ENCODE assay signal across 15 mouse cellular contexts in the genomic region with DNA sequence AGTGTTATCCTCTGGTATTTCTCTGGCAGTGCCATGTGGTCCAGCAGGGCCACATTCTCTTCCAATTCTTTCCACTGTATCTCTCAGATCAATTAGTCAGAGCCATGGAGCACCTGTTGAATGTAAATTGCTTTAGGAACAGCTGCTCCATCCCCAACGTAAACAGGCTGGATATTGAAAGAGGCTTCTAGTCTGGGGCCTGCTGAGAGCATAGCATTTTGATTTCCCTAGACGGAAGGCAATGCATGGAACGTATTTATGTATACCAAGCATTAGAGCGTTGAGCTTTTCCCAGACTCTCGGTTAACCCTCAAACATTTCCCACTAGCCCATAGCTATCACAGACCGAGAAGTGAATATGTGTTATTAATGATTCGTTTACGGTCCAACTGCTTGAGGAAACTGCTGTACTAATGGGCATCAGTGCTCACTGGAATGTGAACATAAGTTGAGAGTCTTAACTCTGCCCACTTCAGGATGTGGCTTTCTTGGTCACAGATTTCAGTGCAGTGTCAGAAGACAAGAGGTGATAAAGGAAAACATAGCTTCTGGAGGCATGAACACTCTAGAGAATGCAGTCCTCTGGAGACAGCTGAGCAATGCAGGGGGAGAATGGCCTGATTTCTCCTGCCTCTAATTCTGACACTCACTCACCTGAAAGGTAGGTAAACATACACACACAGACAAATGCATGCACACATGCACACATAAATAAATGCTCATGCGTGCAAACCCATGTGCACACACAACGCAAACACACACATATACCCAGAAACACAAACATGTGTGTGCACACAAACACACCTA.
A peak's percentile ranks its signal among the peaks of the same experiment; 100 is the strongest.
DNase-seq lines count a peak whose midpoint lies in the region; ATAC-seq and TF ChIP-seq lines count a peak whose summit lies in the region.
"Had no signal": no experiment of that assay in that cellular context is flagged by ENCODE, and none has a peak within 500 bp of the region (broad histone marks: within the 10 kb centered on the region; RNA-seq: fewer than 3 reads in every experiment).

No protein-coding gene starts in this region.

- no peak overlapping the region for H3K4me2 ChIP-seq in embryonic facial prominence, embryonic 11.5 days (ENCODE audit: low read depth, low read length)
- H3K4me2 ChIP-seq in neural tube, embryonic 13.5 days: no peak overlapping the region
- no peak overlapping the region for H3K4me2 ChIP-seq in intestine, postnatal 0 days (replicated peaks; ENCODE audit: low read depth)
- H3K4me2 ChIP-seq: forebrain, embryonic 12.5 days; heart, embryonic 15.5 days had no signal

- no peak for TF ChIP-seq CTCF in intestine, postnatal 0 days (IDR thresholded peaks at IDR 0.05; ENCODE audit: low read depth)

- ATAC-seq in embryonic facial prominence, embryonic 11.5 days (replicated peaks; ENCODE audit: insufficient number of reproducible peaks, low FRiP score, low TSS enrichment, low read depth): peak; percentile 65; the same call in 1 of the 2 replicates
- peak; percentile 65 for ATAC-seq in megakaryocyte progenitor cell, adult 5-6 weeks (replicated peaks; ENCODE audit: poor library complexity)
- ATAC-seq in neural tube, embryonic 13.5 days (ENCODE audit: low read depth): peak; percentile 91
- ATAC-seq in intestine, postnatal 0 days: no peak
- ATAC-seq: intestine, embryonic 16.5 days had no signal

- no peak for DNase-seq in embryonic facial prominence, embryonic 11.5 days (ENCODE audit: low spot score)
- no peak for DNase-seq in embryonic facial prominence, embryonic 10.5 days (ENCODE audit: low spot score)
- DNase-seq in hindbrain, embryonic 10.5 days (ENCODE audit: low spot score): peak; percentile 5
- DNase-seq in cerebellum, postnatal 14 days: no peak
- DNase-seq in liver: no peak
- DNase-seq: gastrocnemius, postnatal 10 days; right cerebral cortex, adult 18-20 months; thymus, postnatal 14 days had no signal

- no peak overlapping the region for H3K4me3 ChIP-seq in embryonic facial prominence, embryonic 11.5 days (ENCODE audit: low read depth, low read length)
- H3K4me3 ChIP-seq in embryonic facial prominence, embryonic 10.5 days: no peak overlapping the region
- H3K4me3 ChIP-seq in hindbrain, embryonic 10.5 days: no peak overlapping the region
- no peak overlapping the region for H3K4me3 ChIP-seq in neural tube, embryonic 13.5 days
- no peak overlapping the region for H3K4me3 ChIP-seq in intestine, postnatal 0 days (ENCODE audit: low read depth, low read length)
- H3K4me3 ChIP-seq: forebrain, embryonic 12.5 days; heart, embryonic 15.5 days had no signal

- H3K9ac ChIP-seq in embryonic facial prominence, embryonic 11.5 days (replicated peaks; ENCODE audit: low read length): no peak overlapping the region
- no peak overlapping the region for H3K9ac ChIP-seq in neural tube, embryonic 13.5 days
- no peak overlapping the region for H3K9ac ChIP-seq in intestine, postnatal 0 days (ENCODE audit: low read depth, low read length)
- H3K9ac ChIP-seq: forebrain, embryonic 12.5 days; heart, embryonic 15.5 days had no signal

- H3K4me1 ChIP-seq in embryonic facial prominence, embryonic 11.5 days (ENCODE audit: control insufficient read depth, insufficient read depth, low read length): no peaks in the 10 kb centered on the region
- no peaks in the 10 kb centered on the region for H3K4me1 ChIP-seq in embryonic facial prominence, embryonic 10.5 days
- 0 out of 2 replicates have a peak, but pooled peaks cover 10% of the 10 kb centered on the region for H3K4me1 ChIP-seq in hindbrain, embryonic 10.5 days (replicated peaks)
- peaks cover 17% of the 10 kb centered on the region for H3K4me1 ChIP-seq in neural tube, embryonic 13.5 days (replicated peaks)
- H3K4me1 ChIP-seq in intestine, postnatal 0 days (replicated peaks; ENCODE audit: control insufficient read depth, insufficient read depth, low read length): no peaks in the 10 kb centered on the region
- H3K4me1 ChIP-seq: heart, embryonic 15.5 days had no signal

- H3K27ac ChIP-seq in embryonic facial prominence, embryonic 11.5 days (replicated peaks; ENCODE audit: low read depth, low read length): no peak overlapping the region
- no peak overlapping the region for H3K27ac ChIP-seq in embryonic facial prominence, embryonic 10.5 days (replicated peaks)
- no peak overlapping the region for H3K27ac ChIP-seq in hindbrain, embryonic 10.5 days
- H3K27ac ChIP-seq in neural tube, embryonic 13.5 days (replicated peaks): peak overlapping the region; percentile 71
- no peak overlapping the region for H3K27ac ChIP-seq in intestine, postnatal 0 days (ENCODE audit: low read depth, low read length)
- H3K27ac ChIP-seq: forebrain, embryonic 12.5 days; heart, embryonic 15.5 days had no signal

- no peaks in the 10 kb centered on the region for H3K9me3 ChIP-seq in embryonic facial prominence, embryonic 11.5 days (replicated peaks; ENCODE audit: control insufficient read depth, low read length)
- no peaks in the 10 kb centered on the region for H3K9me3 ChIP-seq in embryonic facial prominence, embryonic 10.5 days
- H3K9me3 ChIP-seq in hindbrain, embryonic 10.5 days: no peaks in the 10 kb centered on the region
- no peaks in the 10 kb centered on the region for H3K9me3 ChIP-seq in neural tube, embryonic 13.5 days
- H3K9me3 ChIP-seq in intestine, postnatal 0 days (ENCODE audit: control insufficient read depth): no peaks in the 10 kb centered on the region
- H3K9me3 ChIP-seq: forebrain, embryonic 12.5 days; G1E; heart, embryonic 15.5 days had no signal

- WGBS in embryonic facial prominence, embryonic 11.5 days: 75% methylated on average over 10 of the region's 10 CpGs
- WGBS in embryonic facial prominence, embryonic 10.5 days: 87% methylated on average over 10 of the region's 10 CpGs
- 73% methylated on average over 10 of the region's 10 CpGs for WGBS in hindbrain, embryonic 10.5 days
- WGBS in neural tube, embryonic 13.5 days: 43% methylated on average over 10 of the region's 10 CpGs
- 74% methylated on average over 10 of the region's 10 CpGs for WGBS in intestine, postnatal 0 days

- no peaks in the 10 kb centered on the region for H3K27me3 ChIP-seq in embryonic facial prominence, embryonic 11.5 days (ENCODE audit: control insufficient read depth, insufficient read depth, low read length)
- no peaks in the 10 kb centered on the region for H3K27me3 ChIP-seq in embryonic facial prominence, embryonic 10.5 days (replicated peaks; ENCODE audit: low read depth, poor library complexity, severe bottlenecking)
- no peaks in the 10 kb centered on the region for H3K27me3 ChIP-seq in hindbrain, embryonic 10.5 days (ENCODE audit: insufficient read depth, poor library complexity, severe bottlenecking)
- H3K27me3 ChIP-seq in neural tube, embryonic 13.5 days: no peaks in the 10 kb centered on the region
- no peaks in the 10 kb centered on the region for H3K27me3 ChIP-seq in intestine, postnatal 0 days (replicated peaks; ENCODE audit: control insufficient read depth, insufficient read depth, low read length)
- H3K27me3 ChIP-seq: forebrain, embryonic 12.5 days; heart, embryonic 15.5 days had no signal

- H3K36me3 ChIP-seq in embryonic facial prominence, embryonic 11.5 days (replicated peaks; ENCODE audit: control insufficient read depth, insufficient read depth, low read depth, low read length): no peaks in the 10 kb centered on the region
- H3K36me3 ChIP-seq in embryonic facial prominence, embryonic 10.5 days (replicated peaks): no peaks in the 10 kb centered on the region
- no peaks in the 10 kb centered on the region for H3K36me3 ChIP-seq in hindbrain, embryonic 10.5 days
- H3K36me3 ChIP-seq in neural tube, embryonic 13.5 days: no peaks in the 10 kb centered on the region
- H3K36me3 ChIP-seq in intestine, postnatal 0 days (ENCODE audit: control insufficient read depth, insufficient read depth): no peaks in the 10 kb centered on the region
- H3K36me3 ChIP-seq: forebrain, embryonic 12.5 days; G1E; heart, embryonic 15.5 days had no signal
